Mouse (Mus musculus): ENCODE results near the gene Hcrt. TPM values are rescaled to one million over a fixed set of nuclear protein-coding genes. Genes with fewer than 3 reads are reported as not detected.

Hcrt gene
- polyA plus RNA-seq, 1 experiment from 2014 or later, result not detected

GRCm38 (mm10) chr11:100716649-100717048 is 46.1 kb downstream of the Hcrt start:
- H3K27me3 ChIP-seq, result no peaks in the 10 kb centered on the region
- peaks cover 49% of the 10 kb centered on the region for H3K36me3 ChIP-seq
- no peak overlapping the region for H3K4me2 ChIP-seq
- 89% methylated on average over 3 of the region's 3 CpGs for WGBS
- no peak overlapping the region for H3K9ac ChIP-seq
- no peaks in the 10 kb centered on the region for H3K9me3 ChIP-seq (replicated peaks)
- no peak overlapping the region for H3K4me3 ChIP-seq (replicated peaks)
- H3K4me1 ChIP-seq, result peaks cover 40% of the 10 kb centered on the region
- no peak for ATAC-seq (replicated peaks; ENCODE audit: low FRiP score)
- no peak overlapping the region for H3K27ac ChIP-seq

- 87% methylated on average over 6 of the region's 6 CpGs for WGBS
- Histone ChIP-seq H3K27ac (no peak overlapping the region), H3K4me3 (replicated peaks) (no peak overlapping the region), H3K9me3 (replicated peaks) (no peaks in the 10 kb centered on the region), H3K36me3 (peaks cover 58% of the 10 kb centered on the region), H3K9ac (no peak overlapping the region), H3K4me2 (no peak overlapping the region), H3K4me1 (peaks cover 40% of the 10 kb centered on the region), H3K27me3 (no peaks in the 10 kb centered on the region)
- no peak for ATAC-seq (replicated peaks; ENCODE audit: low FRiP score)
These were observed 47.8 kb downstream of the Hcrt start for GRCm38 (mm10) chr11:100714948-100715347.

- Histone ChIP-seq H3K27me3 (no peaks in the 10 kb centered on the region), H3K9ac (0 out of 2 replicates have a peak overlapping the region, but pooled peaks have one; percentile 1), H3K27ac (peak overlapping the region; percentile 69), H3K36me3 (peaks cover 63% of the 10 kb centered on the region), H3K9me3 (replicated peaks) (no peaks in the 10 kb centered on the region), H3K4me3 (replicated peaks) (peak overlapping the region; percentile 27), H3K4me2 (peak overlapping the region; percentile 56), H3K4me1 (peaks cover 37% of the 10 kb centered on the region)
- ATAC-seq (replicated peaks; ENCODE audit: low FRiP score), result no peak
- 42% methylated on average over 6 of the region's 6 CpGs for WGBS
These were observed 48.2 kb downstream of the Hcrt start for GRCm38 (mm10) chr11:100714534-100714915.

GRCm38 (mm10) chr11:100713735-100714533 is 48.8 kb downstream of the Hcrt start, which contains the start of gene Hspb9:
Gene Hspb9 (plus strand): TSS chr11:100713850.
- 3% methylated on average over 38 of the region's 38 CpGs for WGBS
- Histone ChIP-seq H3K27ac (peak within 1 kb of the TSS; percentile 87), H3K36me3 (peaks cover 63% of the 10 kb centered on the region), H3K27me3 (no peaks in the 10 kb centered on the region), H3K4me1 (peaks cover 37% of the 10 kb centered on the region), H3K4me3 (replicated peaks) (peak within 1 kb of the TSS; percentile 89), H3K9ac (peak within 1 kb of the TSS; percentile 1; the same call in 1 of the 2 replicates), H3K9me3 (replicated peaks) (no peaks in the 10 kb centered on the region), H3K4me2 (peak within 1 kb of the TSS; percentile 78)
- ATAC-seq (replicated peaks; ENCODE audit: low FRiP score), result peak; percentile 9; the same call in 1 of the 2 replicates

- WGBS, result 70% methylated on average over 4 of the region's 4 CpGs
- peak overlapping the region; percentile 1; the same call in 1 of the 2 replicates for H3K9ac ChIP-seq
- ATAC-seq (replicated peaks; ENCODE audit: low FRiP score), result no peak
These were observed 49.6 kb downstream of the Hcrt start for GRCm38 (mm10) chr11:100713174-100713573.

GRCm38 (mm10) chr11:100711783-100712615 is 50.7 kb downstream of the Hcrt start, which contains the start of gene Kat2a:
Gene Kat2a (minus strand): TSS chr11:100712465.
- peak within 1 kb of the TSS; percentile 78 for H3K4me2 ChIP-seq
- WGBS, result 1% methylated on average over 48 of the region's 48 CpGs
- H3K36me3 ChIP-seq, result peaks cover 63% of the 10 kb centered on the region
- H3K4me1 ChIP-seq, result peaks cover 37% of the 10 kb centered on the region
- peak within 1 kb of the TSS; percentile 97 for H3K9ac ChIP-seq
- no peaks in the 10 kb centered on the region for H3K27me3 ChIP-seq
- peak within 1 kb of the TSS; percentile 89 for H3K4me3 ChIP-seq (replicated peaks)
- no peaks in the 10 kb centered on the region for H3K9me3 ChIP-seq (replicated peaks)
- peak within 1 kb of the TSS; percentile 87 for H3K27ac ChIP-seq
- ATAC-seq (replicated peaks; ENCODE audit: low FRiP score), result peak; percentile 90

More at GRCm38 (mm10) chr11:100713174-100713573, 49.6 kb downstream of the Hcrt start:
- Histone ChIP-seq H3K27ac (peak overlapping the region; percentile 69), H3K4me2 (peak overlapping the region; percentile 56), H3K36me3 (peaks cover 63% of the 10 kb centered on the region), H3K4me1 (peaks cover 37% of the 10 kb centered on the region), H3K27me3 (no peaks in the 10 kb centered on the region), H3K9me3 (replicated peaks) (no peaks in the 10 kb centered on the region), H3K4me3 (replicated peaks) (peak overlapping the region; percentile 27; the same call in 1 of the 2 replicates)

Other genes starting within 250 kb of the Hcrt start
- gene Acly, start 234.9 kb downstream of the Hcrt start, polyA plus RNA-seq (2015; fragmentation: Nextera tagmentation; extraction: Ambion mirVana), result 151 and 175 TPM in 2 replicates
- 0.99 and 1.1 TPM in 2 replicates for gene Ttc25, start 217.3 kb downstream of the Hcrt start, polyA plus RNA-seq (2015; fragmentation: Nextera tagmentation; extraction: Ambion mirVana)
- 25.3 and 29.6 TPM in 2 replicates for gene Cnp, start 188.0 kb downstream of the Hcrt start, polyA plus RNA-seq (2015; fragmentation: Nextera tagmentation; extraction: Ambion mirVana)
- 59.7 and 63.5 TPM in 2 replicates for gene Nkiras2, start 143.7 kb downstream of the Hcrt start, polyA plus RNA-seq (2015; fragmentation: Nextera tagmentation; extraction: Ambion mirVana)
- gene Dnajc7, start 142.8 kb downstream of the Hcrt start, polyA plus RNA-seq (2015; fragmentation: Nextera tagmentation; extraction: Ambion mirVana), result 238 and 241 TPM in 2 replicates
- gene Zfp385c, start 70.5 kb downstream of the Hcrt start, polyA plus RNA-seq (2015; fragmentation: Nextera tagmentation; extraction: Ambion mirVana), result 0.27 and 0.40 TPM in 2 replicates
- gene Dhx58, start 58.7 kb downstream of the Hcrt start, polyA plus RNA-seq (2015; fragmentation: Nextera tagmentation; extraction: Ambion mirVana), result 2.8 and 3.6 TPM in 2 replicates
- 60.9 and 68.1 TPM in 2 replicates for gene Kat2a, start 50.5 kb downstream of the Hcrt start, polyA plus RNA-seq (2015; fragmentation: Nextera tagmentation; extraction: Ambion mirVana)
- 0.27 TPM in 1 of 2 replicates, not detected in the other for gene Hspb9, start 49.1 kb downstream of the Hcrt start, polyA plus RNA-seq (2015; fragmentation: Nextera tagmentation; extraction: Ambion mirVana)
- gene Rab5c, start 24.7 kb downstream of the Hcrt start, polyA plus RNA-seq (2015; fragmentation: Nextera tagmentation; extraction: Ambion mirVana), result 29.5 and 32.3 TPM in 2 replicates
- gene Kcnh4, start 3.0 kb downstream of the Hcrt start, polyA plus RNA-seq (2015; fragmentation: Nextera tagmentation; extraction: Ambion mirVana), result 0.10 TPM in 1 of 2 replicates, not detected in the other
- 6.7 and 7.9 TPM in 2 replicates for gene Ghdc, start 8.0 kb upstream of the Hcrt start, polyA plus RNA-seq (2015; fragmentation: Nextera tagmentation; extraction: Ambion mirVana)
- 19.6 and 19.9 TPM in 2 replicates for gene Stat5b, start 87.8 kb upstream of the Hcrt start, polyA plus RNA-seq (2015; fragmentation: Nextera tagmentation; extraction: Ambion mirVana)
- gene Stat5a, start 96.4 kb upstream of the Hcrt start, polyA plus RNA-seq (2015; fragmentation: Nextera tagmentation; extraction: Ambion mirVana), result 3.1 and 3.7 TPM in 2 replicates
- 44.8 and 45.1 TPM in 2 replicates for gene Stat3, start 176.6 kb upstream of the Hcrt start, polyA plus RNA-seq (2015; fragmentation: Nextera tagmentation; extraction: Ambion mirVana)
- gene Cavin1, start 208.0 kb upstream of the Hcrt start, polyA plus RNA-seq (2015; fragmentation: Nextera tagmentation; extraction: Ambion mirVana), result 131 and 150 TPM in 2 replicates
- 36.1 and 46.0 TPM in 2 replicates for gene Atp6v0a1, start 246.5 kb upstream of the Hcrt start, polyA plus RNA-seq (2015; fragmentation: Nextera tagmentation; extraction: Ambion mirVana)